Mouse (Mus musculus): ENCODE measurements around the gene Lcn12. TPM values are rescaled to one million over a fixed set of nuclear protein-coding genes. Genes with fewer than 3 reads are reported as not detected.

The Lcn12 gene
- polyA plus RNA-seq, 1 experiment from 2014 or later = not detected

DNA sequence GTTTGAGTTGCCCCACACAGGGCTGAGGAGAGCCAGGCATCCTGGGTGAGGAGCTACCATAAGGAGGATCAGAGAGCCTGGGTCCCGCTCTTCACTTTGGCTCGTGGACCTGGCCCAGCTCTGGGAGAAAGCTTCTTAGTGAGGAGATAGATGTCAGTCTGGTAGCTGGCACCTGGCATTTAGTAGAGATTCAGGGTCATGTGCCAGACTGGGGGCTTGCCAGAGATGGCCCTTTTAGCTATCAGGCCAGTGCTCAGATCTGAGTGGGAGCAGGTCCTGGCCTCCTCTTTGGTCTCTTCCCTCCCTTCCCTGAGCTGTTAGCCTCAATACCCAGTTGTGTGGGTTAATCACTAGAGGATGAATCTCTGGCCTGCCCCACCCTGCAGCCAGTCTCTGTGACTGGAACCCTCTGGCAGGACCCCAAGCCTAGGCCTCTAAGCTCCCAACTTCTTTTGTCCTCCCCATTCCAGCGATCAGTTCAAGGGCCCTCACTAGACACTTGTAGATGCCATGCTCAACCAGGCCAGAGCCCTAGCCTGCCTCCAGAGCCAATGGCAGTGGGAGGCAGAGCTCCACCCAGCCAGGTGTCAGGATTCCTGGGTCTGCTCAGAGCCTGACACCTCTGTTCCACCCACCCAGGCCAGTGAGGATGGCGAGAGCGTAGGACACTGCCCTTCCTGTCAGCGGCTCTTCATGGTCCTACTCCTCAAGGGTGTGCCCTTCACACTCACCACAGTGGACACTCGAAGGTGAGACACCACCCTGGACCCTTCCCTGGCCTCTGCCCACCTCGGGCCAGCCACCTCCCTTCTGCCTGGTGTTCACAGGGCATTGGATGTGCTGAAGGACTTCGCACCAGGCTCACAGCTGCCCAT is 36.5 kb downstream of the Lcn12 start:
- DNase-seq (ENCODE audit: low spot score) (no peak), ATAC-seq (replicated peaks; ENCODE audit: low FRiP score) (no peak)
- 81% methylated on average over 9 of the region's 9 CpGs for WGBS
- H3K4me2 ChIP-seq = no peak overlapping the region
- H3K4me1 ChIP-seq (replicated peaks; ENCODE audit: control insufficient read depth, insufficient read depth, low read length) = peaks cover 11% of the 10 kb centered on the region
- H3K9me3 ChIP-seq (ENCODE audit: control insufficient read depth, low read length) = no peaks in the 10 kb centered on the region
- H3K27ac ChIP-seq (ENCODE audit: low read depth, low read length) = no peak overlapping the region
- H3K36me3 ChIP-seq (ENCODE audit: control insufficient read depth, insufficient read depth, low read length) = no peaks in the 10 kb centered on the region
- H3K4me3 ChIP-seq (ENCODE audit: low read depth, low read length) = no peak overlapping the region
- no peak overlapping the region for H3K9ac ChIP-seq (ENCODE audit: low read depth, low read length)
- H3K27me3 ChIP-seq (replicated peaks; ENCODE audit: control insufficient read depth, insufficient read depth, low read length) = no peaks in the 10 kb centered on the region

DNA sequence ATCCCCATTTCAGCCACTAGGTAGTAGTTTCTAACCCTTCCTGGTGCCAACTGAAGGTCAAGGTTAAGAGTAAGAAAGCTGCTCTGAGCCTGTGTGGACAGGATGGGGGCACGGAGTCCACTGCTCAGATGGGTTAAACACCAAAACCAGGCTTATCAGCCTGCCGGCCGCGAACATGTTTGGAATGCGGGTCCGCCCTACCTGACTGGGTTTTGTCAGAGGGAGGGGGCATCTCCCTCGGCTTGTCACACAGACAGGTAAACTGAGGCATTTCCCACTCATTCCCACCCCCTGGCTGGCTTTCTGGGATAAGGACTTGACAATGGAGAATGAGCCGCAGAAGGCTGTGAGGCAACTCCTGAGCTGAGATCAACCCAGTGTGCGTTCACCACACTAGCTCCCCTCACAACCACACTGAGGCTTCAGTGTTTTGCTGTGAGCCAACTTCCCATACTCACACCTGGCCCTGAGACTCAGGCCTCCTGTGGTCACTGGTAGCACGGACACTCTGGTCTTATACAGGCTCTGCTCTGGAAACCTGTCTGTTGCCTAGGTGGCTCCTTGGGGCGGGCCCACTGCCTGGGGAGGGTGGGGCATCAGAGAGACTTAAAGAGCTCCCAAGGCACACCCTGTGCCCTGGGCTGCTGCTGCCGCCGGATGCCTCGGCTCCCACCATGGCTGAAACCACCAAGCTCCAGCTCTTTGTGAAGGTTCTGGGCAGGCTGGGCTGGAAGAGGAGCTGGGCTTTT is 37.3 kb downstream of the Lcn12 start, which contains the start of gene Clic3:
Clic3 (plus strand) TSS at position 634 of the 749 bp plus-strand sequence.
- WGBS = 55% methylated on average over 14 of the region's 14 CpGs
- no peak within 1 kb of the TSS for H3K4me2 ChIP-seq
- H3K9me3 ChIP-seq (ENCODE audit: control insufficient read depth, low read length) = no peaks in the 10 kb centered on the region
- peaks cover 11% of the 10 kb centered on the region for H3K4me1 ChIP-seq (replicated peaks; ENCODE audit: control insufficient read depth, insufficient read depth, low read length)
- DNase-seq (ENCODE audit: low spot score) (no peak), ATAC-seq (replicated peaks; ENCODE audit: low FRiP score) (no peak)
- H3K4me3 ChIP-seq (ENCODE audit: low read depth, low read length) = no peak within 1 kb of the TSS
- no peak within 1 kb of the TSS for H3K9ac ChIP-seq (ENCODE audit: low read depth, low read length)
- H3K27ac ChIP-seq (ENCODE audit: low read depth, low read length) = no peak within 1 kb of the TSS
- no peaks in the 10 kb centered on the region for H3K36me3 ChIP-seq (ENCODE audit: control insufficient read depth, insufficient read depth, low read length)
- no peaks in the 10 kb centered on the region for H3K27me3 ChIP-seq (replicated peaks; ENCODE audit: control insufficient read depth, insufficient read depth, low read length)

DNA sequence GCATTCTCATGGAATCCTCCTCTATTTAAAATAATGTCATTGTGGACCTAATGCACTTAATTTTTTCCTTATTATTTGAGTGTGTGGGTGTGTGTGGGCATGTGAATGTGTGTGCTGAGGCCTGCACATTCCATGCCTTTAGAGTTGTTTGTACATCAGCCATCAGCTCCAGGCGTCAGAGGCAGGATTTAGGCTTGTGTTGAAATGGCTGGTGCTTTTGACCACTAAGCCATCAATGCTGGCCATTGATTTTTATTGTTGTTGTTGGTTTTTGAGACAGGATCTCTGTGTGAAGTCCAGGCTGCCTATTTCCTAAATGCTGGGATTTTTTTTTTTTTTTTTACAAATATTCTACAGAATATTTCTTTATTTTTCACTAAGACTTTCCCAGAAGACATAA is 40.8 kb downstream of the Lcn12 start:
- ATAC-seq (replicated peaks; ENCODE audit: low FRiP score) = no peak
- Histone ChIP-seq H3K4me2 (no peak overlapping the region), H3K4me3 (ENCODE audit: low read depth, low read length) (no peak overlapping the region), H3K36me3 (ENCODE audit: control insufficient read depth, insufficient read depth, low read length) (no peaks in the 10 kb centered on the region), H3K9ac (ENCODE audit: low read depth, low read length) (no peak overlapping the region), H3K9me3 (ENCODE audit: control insufficient read depth, low read length) (no peaks in the 10 kb centered on the region), H3K27ac (ENCODE audit: low read depth, low read length) (no peak overlapping the region), H3K4me1 (replicated peaks; ENCODE audit: control insufficient read depth, insufficient read depth, low read length) (no peaks in the 10 kb centered on the region), H3K27me3 (replicated peaks; ENCODE audit: control insufficient read depth, insufficient read depth, low read length) (no peaks in the 10 kb centered on the region)
- no peak for DNase-seq (ENCODE audit: low spot score)
- 47% methylated on average over 1 of the region's 1 CpGs for WGBS

DNA sequence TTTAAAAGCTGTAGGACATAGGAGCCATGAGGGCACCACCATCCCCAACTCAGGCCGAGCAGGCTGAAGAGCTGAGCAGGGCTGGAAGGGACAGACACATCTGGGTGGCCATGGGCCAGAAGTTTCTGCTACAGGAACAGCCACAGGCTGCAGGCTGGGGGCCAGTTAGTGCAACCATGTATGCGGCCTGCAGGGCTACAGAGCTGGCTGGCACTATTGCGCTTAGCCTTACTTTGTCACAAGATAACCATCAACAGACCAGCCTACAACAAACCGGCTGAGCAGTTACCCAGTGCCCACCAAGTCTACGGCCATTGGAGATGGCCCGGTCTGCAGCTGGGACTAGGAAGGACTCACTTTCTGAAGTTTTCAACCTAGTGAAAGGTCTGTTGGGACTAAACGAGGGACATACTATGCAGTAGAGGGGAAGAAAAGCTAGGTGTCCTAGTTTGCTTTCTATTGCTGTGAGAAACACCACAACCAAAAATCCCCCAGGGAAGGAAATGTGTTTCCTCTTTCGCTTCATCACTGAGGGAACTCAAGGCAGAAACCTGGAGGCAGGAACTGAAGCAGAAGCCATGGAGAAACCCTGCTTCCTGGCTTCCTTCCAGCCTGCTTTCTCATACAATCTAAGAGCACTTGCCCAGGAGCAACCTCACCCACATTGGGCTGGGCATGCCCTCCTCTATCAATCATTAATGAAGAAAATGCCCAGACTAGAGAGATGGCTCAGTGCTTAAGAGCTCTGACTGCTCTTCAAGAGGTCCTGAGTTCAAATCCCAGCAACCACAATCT is 42.7 kb downstream of the Lcn12 start:
- Histone ChIP-seq H3K4me3 (ENCODE audit: low read depth, low read length) (no peak overlapping the region), H3K36me3 (ENCODE audit: control insufficient read depth, insufficient read depth, low read length) (no peaks in the 10 kb centered on the region), H3K27ac (ENCODE audit: low read depth, low read length) (no peak overlapping the region), H3K9me3 (ENCODE audit: control insufficient read depth, low read length) (no peaks in the 10 kb centered on the region), H3K27me3 (replicated peaks; ENCODE audit: control insufficient read depth, insufficient read depth, low read length) (no peaks in the 10 kb centered on the region), H3K9ac (ENCODE audit: low read depth, low read length) (no peak overlapping the region), H3K4me1 (replicated peaks; ENCODE audit: control insufficient read depth, insufficient read depth, low read length) (no peaks in the 10 kb centered on the region), H3K4me2 (no peak overlapping the region)
- no peak for DNase-seq (ENCODE audit: low spot score)
- WGBS = 71% methylated on average over 8 of the region's 8 CpGs
- ATAC-seq (replicated peaks; ENCODE audit: low FRiP score) = no peak

DNA sequence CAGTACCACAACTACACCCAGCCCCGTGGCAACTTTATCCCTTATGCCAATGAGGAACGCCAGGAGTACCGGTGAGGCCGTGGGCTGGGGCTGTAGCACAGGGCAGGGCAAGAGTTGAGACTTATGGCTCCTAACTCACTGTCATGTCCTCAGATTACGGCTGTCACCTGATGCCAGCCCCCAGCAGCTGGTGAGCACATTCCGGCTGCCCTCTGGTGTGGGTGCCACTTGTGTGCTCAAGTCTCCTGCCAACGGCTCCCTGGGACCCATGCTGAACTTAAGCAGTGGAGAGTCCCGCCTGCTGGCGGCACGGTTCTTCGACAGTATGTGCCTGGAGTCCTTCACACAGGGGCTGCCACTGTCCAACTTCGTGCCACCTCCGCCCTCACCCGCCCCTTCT is 51.0 kb downstream of the Lcn12 start:
- Histone ChIP-seq H3K27me3 (replicated peaks; ENCODE audit: control insufficient read depth, insufficient read depth, low read length) (no peaks in the 10 kb centered on the region), H3K27ac (ENCODE audit: low read depth, low read length) (no peak overlapping the region), H3K4me3 (ENCODE audit: low read depth, low read length) (no peak overlapping the region), H3K4me1 (replicated peaks; ENCODE audit: control insufficient read depth, insufficient read depth, low read length) (no peaks in the 10 kb centered on the region), H3K9me3 (ENCODE audit: control insufficient read depth, low read length) (no peaks in the 10 kb centered on the region), H3K4me2 (no peak overlapping the region), H3K9ac (ENCODE audit: low read depth, low read length) (no peak overlapping the region), H3K36me3 (ENCODE audit: control insufficient read depth, insufficient read depth, low read length) (no peaks in the 10 kb centered on the region)
- ATAC-seq (replicated peaks; ENCODE audit: low FRiP score) (no peak), DNase-seq (ENCODE audit: low spot score) (no peak)
- WGBS = 82% methylated on average over 14 of the region's 14 CpGs

DNA sequence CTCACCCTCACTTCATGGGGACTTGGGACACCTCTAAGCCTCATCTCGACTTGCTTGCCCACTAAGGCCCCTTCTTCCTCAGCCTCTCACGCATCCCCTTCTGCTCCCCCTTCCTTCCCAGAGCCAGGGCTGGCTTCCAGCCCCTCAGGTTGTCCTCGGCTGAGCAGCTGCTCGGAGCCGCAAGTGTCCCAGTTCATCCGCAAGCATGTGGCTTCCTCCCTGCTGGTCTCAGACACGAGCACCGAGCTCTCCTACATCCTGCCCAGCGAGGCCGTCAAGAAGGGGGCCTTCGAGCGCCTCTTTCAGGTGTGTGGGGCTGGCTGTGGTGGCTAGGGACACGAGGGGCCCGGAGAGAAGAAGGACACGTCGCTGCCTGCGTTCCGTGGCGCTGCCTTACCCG is 52.6 kb downstream of the Lcn12 start:
- no peaks in the 10 kb centered on the region for H3K36me3 ChIP-seq (ENCODE audit: control insufficient read depth, insufficient read depth, low read length)
- H3K4me3 ChIP-seq (ENCODE audit: low read depth, low read length) = no peak overlapping the region
- ATAC-seq (replicated peaks; ENCODE audit: low FRiP score) (no peak), DNase-seq (ENCODE audit: low spot score) (no peak)
- H3K27ac ChIP-seq (ENCODE audit: low read depth, low read length) = no peak overlapping the region
- no peaks in the 10 kb centered on the region for H3K9me3 ChIP-seq (ENCODE audit: control insufficient read depth, low read length)
- H3K27me3 ChIP-seq (replicated peaks; ENCODE audit: control insufficient read depth, insufficient read depth, low read length) = no peaks in the 10 kb centered on the region
- no peak overlapping the region for H3K4me2 ChIP-seq
- H3K4me1 ChIP-seq (replicated peaks; ENCODE audit: control insufficient read depth, insufficient read depth, low read length) = no peaks in the 10 kb centered on the region
- no peak overlapping the region for H3K9ac ChIP-seq (ENCODE audit: low read depth, low read length)
- WGBS = 81% methylated on average over 20 of the region's 20 CpGs

Small RNAs within 50 kb of the gene (microRNA-seq; reads per million reads assigned to microRNA genes)
- gene Mir3087 (ENCODE audit: borderline number of aligned reads) = not detected

Other genes starting within 250 kb of the Lcn12 start
- gene AL732309.1, start 247.0 kb downstream of the Lcn12 start, polyA plus RNA-seq (2014; fragmentation: Nextera tagmentation; extraction: Ambion mirVana) = 6.3 and 6.8 TPM in 2 replicates
- gene Tmem203, start 238.5 kb downstream of the Lcn12 start, polyA plus RNA-seq (2014; fragmentation: Nextera tagmentation; extraction: Ambion mirVana) = 14.4 and 15.2 TPM in 2 replicates
- gene Tprn, start 231.3 kb downstream of the Lcn12 start, polyA plus RNA-seq (2014; fragmentation: Nextera tagmentation; extraction: Ambion mirVana) = 9.6 and 10.3 TPM in 2 replicates
- 233 and 237 TPM in 2 replicates for gene Ssna1, start 221.5 kb downstream of the Lcn12 start, polyA plus RNA-seq (2014; fragmentation: Nextera tagmentation; extraction: Ambion mirVana)
- gene Anapc2, start 221.4 kb downstream of the Lcn12 start, polyA plus RNA-seq (2014; fragmentation: Nextera tagmentation; extraction: Ambion mirVana) = 74.7 and 77.6 TPM in 2 replicates
- not detected in 2 replicates for gene Tmem210, start 205.8 kb downstream of the Lcn12 start, polyA plus RNA-seq (2014; fragmentation: Nextera tagmentation; extraction: Ambion mirVana)
- gene Lrrc26, start 204.0 kb downstream of the Lcn12 start, polyA plus RNA-seq (2014; fragmentation: Nextera tagmentation; extraction: Ambion mirVana) = not detected in 2 replicates
- gene Grin1, start 174.7 kb downstream of the Lcn12 start, polyA plus RNA-seq (2014; fragmentation: Nextera tagmentation; extraction: Ambion mirVana) = 1.0 and 1.6 TPM in 2 replicates
- 48.3 and 62.9 TPM in 2 replicates for gene Man1b1, start 161.6 kb downstream of the Lcn12 start, polyA plus RNA-seq (2014; fragmentation: Nextera tagmentation; extraction: Ambion mirVana)
- 17.4 and 18.3 TPM in 2 replicates for gene Dpp7, start 137.6 kb downstream of the Lcn12 start, polyA plus RNA-seq (2014; fragmentation: Nextera tagmentation; extraction: Ambion mirVana)
- 15.6 and 17.8 TPM in 2 replicates for gene Uap1l1, start 128.2 kb downstream of the Lcn12 start, polyA plus RNA-seq (2014; fragmentation: Nextera tagmentation; extraction: Ambion mirVana)
- gene Sapcd2, start 121.6 kb downstream of the Lcn12 start, polyA plus RNA-seq (2014; fragmentation: Nextera tagmentation; extraction: Ambion mirVana) = 45.3 and 51.0 TPM in 2 replicates
- 0.25 and 0.45 TPM in 2 replicates for gene Entpd2, start 98.0 kb downstream of the Lcn12 start, polyA plus RNA-seq (2014; fragmentation: Nextera tagmentation; extraction: Ambion mirVana)
- 7.0 and 8.1 TPM in 2 replicates for gene Npdc1, start 94.6 kb downstream of the Lcn12 start, polyA plus RNA-seq (2014; fragmentation: Nextera tagmentation; extraction: Ambion mirVana)
- gene Fut7, start 70.6 kb downstream of the Lcn12 start, polyA plus RNA-seq (2014; fragmentation: Nextera tagmentation; extraction: Ambion mirVana) = 0.09 TPM in 1 of 2 replicates, not detected in the other
- gene Abca2, start 65.2 kb downstream of the Lcn12 start, polyA plus RNA-seq (2014; fragmentation: Nextera tagmentation; extraction: Ambion mirVana) = 3.9 and 4.5 TPM in 2 replicates
- 0.21 TPM in 1 of 2 replicates, not detected in the other for gene Clic3, start 37.1 kb downstream of the Lcn12 start, polyA plus RNA-seq (2014; fragmentation: Nextera tagmentation; extraction: Ambion mirVana)
- gene Paxx, start 32.8 kb downstream of the Lcn12 start, polyA plus RNA-seq (2014; fragmentation: Nextera tagmentation; extraction: Ambion mirVana) = 9.2 and 14.3 TPM in 2 replicates
- gene Ptgds, start 23.9 kb downstream of the Lcn12 start, polyA plus RNA-seq (2014; fragmentation: Nextera tagmentation; extraction: Ambion mirVana) = not detected in 2 replicates
- gene Fbxw5, start 6.8 kb upstream of the Lcn12 start, polyA plus RNA-seq (2014; fragmentation: Nextera tagmentation; extraction: Ambion mirVana) = 63.3 and 63.6 TPM in 2 replicates
- gene C8g, start 7.8 kb upstream of the Lcn12 start, polyA plus RNA-seq (2014; fragmentation: Nextera tagmentation; extraction: Ambion mirVana) = 14.9 and 16.8 TPM in 2 replicates
- gene Traf2, start 53.0 kb upstream of the Lcn12 start, polyA plus RNA-seq (2014; fragmentation: Nextera tagmentation; extraction: Ambion mirVana) = 28.0 and 31.0 TPM in 2 replicates
- gene Edf1, start 63.9 kb upstream of the Lcn12 start, polyA plus RNA-seq (2014; fragmentation: Nextera tagmentation; extraction: Ambion mirVana) = 367 and 380 TPM in 2 replicates
- 1.3 and 1.8 TPM in 2 replicates for gene Mamdc4, start 80.9 kb upstream of the Lcn12 start, polyA plus RNA-seq (2014; fragmentation: Nextera tagmentation; extraction: Ambion mirVana)
- gene Phpt1, start 81.3 kb upstream of the Lcn12 start, polyA plus RNA-seq (2014; fragmentation: Nextera tagmentation; extraction: Ambion mirVana) = 112 and 116 TPM in 2 replicates
- 0.21 TPM in 1 of 2 replicates, not detected in the other for gene Ajm1, start 87.8 kb upstream of the Lcn12 start, polyA plus RNA-seq (2014; fragmentation: Nextera tagmentation; extraction: Ambion mirVana)
- gene Rabl6, start 114.6 kb upstream of the Lcn12 start, polyA plus RNA-seq (2014; fragmentation: Nextera tagmentation; extraction: Ambion mirVana) = 59.3 and 67.7 TPM in 2 replicates
- gene Ccdc183, start 123.8 kb upstream of the Lcn12 start, polyA plus RNA-seq (2014; fragmentation: Nextera tagmentation; extraction: Ambion mirVana) = 0.08 and 0.12 TPM in 2 replicates
- gene Tmem141, start 128.1 kb upstream of the Lcn12 start, polyA plus RNA-seq (2014; fragmentation: Nextera tagmentation; extraction: Ambion mirVana) = 12.1 and 13.4 TPM in 2 replicates
- gene Fcna, start 134.1 kb upstream of the Lcn12 start, polyA plus RNA-seq (2014; fragmentation: Nextera tagmentation; extraction: Ambion mirVana) = 31.1 and 33.4 TPM in 2 replicates
- not detected in 2 replicates for gene Lcn8, start 159.2 kb upstream of the Lcn12 start, polyA plus RNA-seq (2014; fragmentation: Nextera tagmentation; extraction: Ambion mirVana)
- gene Lcn5, start 164.0 kb upstream of the Lcn12 start, polyA plus RNA-seq (2014; fragmentation: Nextera tagmentation; extraction: Ambion mirVana) = not detected in 2 replicates
- not detected in 2 replicates for gene Lcn6, start 182.9 kb upstream of the Lcn12 start, polyA plus RNA-seq (2014; fragmentation: Nextera tagmentation; extraction: Ambion mirVana)
- not detected in 2 replicates for gene Lcn10, start 188.8 kb upstream of the Lcn12 start, polyA plus RNA-seq (2014; fragmentation: Nextera tagmentation; extraction: Ambion mirVana)
- not detected in 2 replicates for gene Obp2a, start 206.1 kb upstream of the Lcn12 start, polyA plus RNA-seq (2014; fragmentation: Nextera tagmentation; extraction: Ambion mirVana)
- gene Bmyc, start 212.8 kb upstream of the Lcn12 start, polyA plus RNA-seq (2014; fragmentation: Nextera tagmentation; extraction: Ambion mirVana) = 35.6 and 37.8 TPM in 2 replicates
- gene Obp2b, start 243.1 kb upstream of the Lcn12 start, polyA plus RNA-seq (2014; fragmentation: Nextera tagmentation; extraction: Ambion mirVana) = not detected in 2 replicates

Data from liver, embryonic 11.5 days (tissue).